Mouse (Mus musculus) lung, adult 18-20 months (tissue): ENCODE results near the gene Kdr.
"Not testable (repeated sequence)": the region's sequence is repeated elsewhere in the genome, so short reads cannot be mapped to it uniquely, and the experiment has no call there.

Experiments
- DNase-seq, 2 experiments: peaks; one replicate each; pipeline ENCODE4 v3.0.0; 2022; ENCODE audit warnings: mixed read lengths in 2 of 2

Gene Kdr

DNA sequence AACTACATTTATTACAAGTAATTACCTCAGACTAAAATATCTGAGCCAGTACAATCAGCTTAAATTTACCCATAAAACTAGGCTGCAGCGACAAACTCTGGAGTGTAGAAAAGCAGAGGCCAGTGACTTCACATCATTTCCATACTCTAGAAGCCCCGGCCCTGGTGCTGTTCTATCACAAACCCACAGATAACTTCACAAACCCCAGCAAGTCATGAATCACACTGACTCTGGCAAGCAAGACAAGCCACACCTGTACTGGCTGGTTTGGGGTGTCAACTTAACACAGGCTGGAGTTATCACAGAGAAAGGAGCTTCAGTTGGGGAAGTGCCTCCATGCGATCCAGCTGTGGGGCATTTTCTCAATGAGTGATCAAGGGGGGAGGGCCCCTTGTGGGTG is 18.4 kb downstream of the Kdr start:
- no peak for DNase-seq

DNA sequence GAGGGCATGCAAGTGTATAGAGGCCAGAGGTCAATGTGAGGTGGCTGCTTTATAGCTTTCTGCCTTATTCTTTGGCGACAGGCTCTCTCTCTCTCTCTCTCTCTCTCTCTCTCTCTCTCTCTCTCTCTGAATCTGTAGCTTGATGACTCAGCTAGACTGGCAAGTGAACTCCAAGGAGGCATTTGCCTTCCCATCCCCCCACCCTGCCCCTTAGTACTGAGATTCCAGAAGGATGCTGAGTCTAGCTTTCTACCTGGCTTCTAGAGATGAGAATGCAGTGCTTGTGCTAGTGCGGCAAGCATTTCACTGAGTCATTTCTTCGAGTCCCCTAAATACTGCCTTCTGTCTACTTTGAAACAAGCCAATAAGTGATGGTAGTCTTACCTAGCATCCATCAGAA is 21.7 kb downstream of the Kdr start:
- DNase-seq: no peak

DNA sequence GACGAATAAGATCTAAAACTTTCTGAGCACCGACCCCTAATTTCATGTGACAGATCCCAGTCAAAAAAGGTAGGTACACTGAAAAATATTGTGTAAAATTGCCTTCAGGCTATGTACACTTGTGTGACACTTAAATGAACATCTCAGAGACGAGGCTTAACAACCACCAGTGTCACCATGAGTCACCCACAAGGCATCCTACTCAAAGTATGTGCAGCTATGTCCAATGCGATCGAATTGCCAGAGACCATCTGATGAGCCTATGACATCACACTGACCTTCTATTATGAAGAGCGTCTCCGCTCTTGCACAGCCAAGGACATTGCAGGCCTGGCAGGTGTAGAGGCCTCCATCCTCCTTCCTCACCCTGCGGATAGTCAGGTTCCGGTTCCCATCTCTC is 22.4 kb downstream of the Kdr start:
- no peak for DNase-seq

DNA sequence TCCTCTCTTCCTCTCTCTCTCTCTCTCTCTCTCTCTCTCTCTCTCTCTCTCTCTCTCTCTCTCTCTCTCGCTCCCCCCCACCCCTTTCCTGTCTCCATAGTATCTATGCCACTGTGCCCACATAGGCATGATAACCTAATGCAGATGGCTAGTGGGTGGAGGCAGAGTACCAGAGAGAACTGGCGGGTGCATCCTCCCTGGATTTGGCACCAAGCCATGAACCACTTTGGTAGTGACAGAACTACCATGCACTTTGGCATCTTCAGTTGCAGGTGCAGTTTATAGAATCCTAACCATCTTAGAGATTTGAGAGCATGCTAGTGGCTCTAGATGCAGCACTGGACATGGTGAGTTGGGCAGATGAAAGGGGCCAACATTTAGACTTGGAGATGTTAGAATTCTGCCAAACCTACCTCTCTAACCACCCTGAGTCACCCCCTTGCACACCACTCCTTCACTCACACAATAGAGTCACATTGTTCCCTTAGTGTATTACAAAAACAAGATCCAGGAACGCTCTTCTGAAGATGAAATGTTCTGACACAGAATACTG is 23.4 kb downstream of the Kdr start:
- DNase-seq: no peak

DNA sequence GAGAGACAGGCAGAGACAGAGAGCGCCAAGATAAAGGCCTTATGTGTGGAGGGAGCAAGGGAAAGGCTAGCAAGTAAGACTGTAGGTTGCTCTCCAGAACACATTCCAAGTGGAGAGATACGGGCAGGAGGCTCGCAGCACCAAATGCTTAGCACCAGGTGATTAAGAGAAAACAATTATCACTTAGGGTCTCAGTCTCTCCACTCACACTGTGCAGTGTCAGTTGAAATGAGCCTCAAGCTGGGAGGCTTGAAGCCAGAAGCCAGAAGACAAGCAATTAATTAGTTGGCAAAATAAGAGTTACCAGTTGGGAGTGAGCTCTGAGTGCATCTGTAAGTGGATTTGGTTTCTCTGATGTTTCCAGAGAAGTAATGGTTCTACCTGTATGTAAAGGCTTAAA is 24.0 kb downstream of the Kdr start:
- DNase-seq: no peak

DNA sequence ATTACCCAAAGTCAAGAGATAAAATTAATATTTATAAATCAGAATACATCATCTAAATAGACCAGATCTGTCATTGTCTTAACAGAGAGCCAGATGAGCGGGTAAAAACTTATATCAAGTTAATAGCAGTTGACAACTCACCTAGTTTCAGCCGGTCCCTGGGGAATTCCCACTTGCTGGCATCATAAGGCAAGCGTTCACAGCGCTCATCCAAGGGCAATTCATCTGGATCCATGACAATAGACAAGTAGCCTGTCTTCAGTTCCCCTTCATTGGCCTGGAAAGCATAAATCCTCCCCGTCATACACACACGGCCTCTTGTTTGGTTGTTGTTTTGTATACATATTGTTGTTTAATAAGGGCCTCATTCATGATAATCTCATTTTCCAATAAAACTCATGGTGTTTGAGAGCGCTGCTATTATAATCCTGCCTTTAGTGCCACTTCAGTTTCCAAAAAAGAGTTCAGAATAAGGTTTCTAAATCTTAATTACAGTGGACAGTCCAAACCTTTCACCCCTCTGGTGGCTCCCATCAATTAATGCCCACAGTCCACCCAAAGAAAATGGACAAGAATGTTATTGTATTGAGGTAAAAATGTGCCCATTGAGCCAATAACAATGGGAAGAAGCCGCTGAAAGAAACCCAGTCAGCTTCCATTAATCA is 26.0 kb downstream of the Kdr start:
- no peak for DNase-seq

DNA sequence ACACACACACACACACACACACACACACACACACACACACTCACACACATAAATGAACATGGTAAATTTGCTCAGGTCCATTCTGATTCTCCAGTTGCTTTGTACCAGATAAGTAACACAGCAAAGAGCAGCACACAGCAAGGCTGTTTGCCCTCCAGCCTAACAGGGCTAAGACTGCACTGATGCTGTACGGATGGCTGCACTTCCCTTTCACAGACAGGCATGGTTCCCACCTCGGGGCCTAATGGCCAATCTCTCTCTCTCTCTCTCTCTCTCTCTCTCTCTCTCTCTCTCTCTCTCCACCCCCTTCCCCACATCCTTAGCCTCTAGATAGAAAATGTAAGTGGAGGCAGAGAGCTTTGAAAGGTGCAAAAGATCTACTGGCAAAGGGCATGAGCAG is 27.4 kb downstream of the Kdr start:
- DNase-seq: no peak

DNA sequence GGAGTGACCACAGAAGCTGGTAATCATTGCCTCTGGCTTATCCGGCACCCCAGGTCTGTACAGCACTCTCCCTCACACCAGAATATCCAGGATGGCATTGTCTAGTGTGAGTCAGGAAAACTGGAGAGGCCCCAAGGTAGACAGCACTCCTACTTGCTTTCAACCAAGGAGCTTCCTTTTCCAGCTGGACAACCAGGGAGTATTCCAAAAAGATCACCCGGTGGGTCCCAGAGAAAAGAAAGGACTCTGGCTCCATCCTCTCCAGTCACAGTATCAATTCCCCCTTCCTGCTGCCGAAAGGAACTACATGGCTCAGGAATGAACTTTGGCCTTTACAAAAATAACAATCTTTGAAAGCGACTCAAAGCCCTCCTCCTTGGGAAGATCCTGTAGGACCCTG is 32.9 kb downstream of the Kdr start:
- no peak for DNase-seq

DNA sequence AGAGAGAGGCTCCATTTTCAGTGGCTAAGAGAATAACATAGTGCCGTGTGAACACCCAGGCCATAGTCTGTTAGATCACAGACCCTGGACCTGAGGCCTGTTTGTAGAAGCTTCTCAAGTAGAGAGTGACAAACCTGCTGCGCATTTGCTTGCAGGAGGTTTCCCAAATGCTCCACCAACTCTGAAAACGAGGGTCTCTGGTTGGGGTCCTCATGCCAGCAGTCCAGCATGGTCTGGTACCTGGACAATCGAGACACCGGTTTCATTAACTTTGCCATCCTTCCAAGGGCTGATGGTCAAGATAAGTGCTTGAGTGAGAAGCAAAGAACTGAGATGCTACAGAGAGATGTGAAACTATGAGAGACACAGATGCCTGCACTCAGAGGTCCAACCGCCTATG is 35.0 kb downstream of the Kdr start:
- no peak for DNase-seq

DNA sequence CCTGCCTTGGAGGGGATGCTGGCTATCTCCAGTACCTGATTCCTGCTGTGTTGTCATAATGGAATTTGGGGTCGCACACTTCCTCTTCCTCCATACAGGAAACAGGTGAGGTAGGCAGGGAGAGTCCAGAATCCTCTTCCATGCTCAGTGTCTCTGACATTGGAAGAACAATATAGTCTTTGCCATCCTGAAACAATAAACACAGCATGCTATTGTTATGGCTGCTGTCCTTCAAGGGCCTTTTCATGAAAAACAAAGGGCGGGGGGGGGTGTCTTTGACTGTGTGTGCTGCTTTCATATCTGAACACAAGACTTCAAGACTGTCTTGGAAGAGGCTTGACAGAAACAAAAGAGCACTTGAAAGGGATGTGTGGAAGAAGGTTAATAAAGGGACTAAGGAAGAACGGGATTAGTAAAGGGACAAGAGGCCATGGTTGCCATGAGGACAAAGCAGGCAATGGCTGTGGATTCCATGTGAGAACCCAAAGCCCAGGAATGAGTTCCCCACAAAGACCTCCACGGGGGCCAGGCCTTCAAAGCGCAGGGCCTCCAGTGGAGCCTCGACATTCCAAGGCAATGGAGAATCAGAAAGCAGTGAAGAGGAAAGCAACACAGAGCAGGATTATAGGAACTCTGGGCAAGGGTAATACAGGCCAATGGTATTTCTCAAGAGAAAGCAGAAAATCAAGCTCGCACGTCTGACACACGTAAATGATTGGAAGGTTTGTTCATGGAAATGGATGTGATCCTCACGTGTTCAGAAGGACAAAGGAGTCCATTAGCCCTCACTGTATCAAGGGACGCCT is 36.3 kb downstream of the Kdr start:
- DNase-seq: no peak

DNA sequence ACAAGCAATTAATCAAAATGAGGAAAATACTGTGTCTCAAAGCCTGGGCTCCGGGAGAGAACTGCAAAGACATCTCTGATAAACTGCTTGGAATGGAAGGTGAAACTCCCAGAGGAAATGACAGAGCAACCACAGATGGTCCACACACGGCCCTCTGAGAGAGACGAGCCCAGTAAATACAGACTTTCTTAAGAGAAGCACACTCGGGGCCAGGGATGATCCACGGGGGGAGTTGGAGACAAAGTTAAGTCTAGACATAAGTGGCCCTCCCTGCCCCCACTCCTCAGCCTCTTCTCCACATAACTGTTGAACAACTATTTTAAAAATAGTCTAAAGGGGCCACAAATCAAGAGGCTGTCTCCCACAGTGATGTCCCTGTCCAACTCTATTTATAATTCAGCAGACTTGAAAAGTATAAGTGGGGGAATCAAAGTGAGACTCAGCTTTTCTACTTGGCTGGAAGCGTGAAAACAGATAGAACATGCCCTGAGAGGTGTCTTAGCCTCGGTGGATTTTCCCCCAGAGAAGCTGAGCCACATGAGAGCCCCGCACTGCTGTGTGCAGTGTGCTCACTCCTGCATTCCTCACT is 39.0 kb downstream of the Kdr start:
- no peak for DNase-seq

DNA sequence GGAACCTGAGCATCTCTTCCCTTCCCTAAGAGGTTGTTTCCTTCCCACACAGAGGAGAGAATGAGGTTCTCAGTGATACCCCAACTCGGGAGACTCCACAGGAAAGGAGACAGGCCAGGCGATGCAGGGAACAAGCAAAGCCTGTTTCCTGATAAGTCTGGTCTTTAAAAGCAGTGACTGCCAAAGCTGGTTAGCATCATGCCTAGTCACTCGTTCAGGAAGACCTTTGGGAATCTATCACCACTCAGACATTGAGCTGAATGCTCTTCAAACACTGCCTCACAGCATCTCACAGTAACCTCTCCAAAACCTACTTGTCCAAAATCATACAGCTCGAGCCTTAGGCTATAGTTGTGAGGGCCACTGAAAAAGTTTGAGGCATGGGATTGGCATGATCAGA is 40.2 kb downstream of the Kdr start:
- DNase-seq: no peak

DNA sequence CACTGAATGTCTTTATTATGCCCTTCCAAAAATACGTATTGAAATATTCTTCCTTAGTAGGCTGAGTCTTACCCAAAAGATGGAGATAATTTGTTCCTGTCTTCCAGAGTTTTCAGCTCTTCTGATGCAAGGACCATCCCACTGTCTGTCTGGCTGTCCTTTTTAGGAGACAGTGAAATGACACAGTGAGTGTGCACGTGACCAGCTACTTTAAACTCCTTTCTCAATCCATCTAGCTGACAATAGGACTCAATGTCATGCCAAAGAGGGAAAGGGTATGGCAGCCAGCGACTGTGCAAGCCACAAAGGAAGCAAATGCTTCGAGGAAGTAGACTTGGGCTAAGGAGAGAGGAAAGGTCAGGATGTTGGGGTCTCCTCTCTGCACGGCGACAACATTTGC is 42.0 kb downstream of the Kdr start:
- no peak for DNase-seq

DNA sequence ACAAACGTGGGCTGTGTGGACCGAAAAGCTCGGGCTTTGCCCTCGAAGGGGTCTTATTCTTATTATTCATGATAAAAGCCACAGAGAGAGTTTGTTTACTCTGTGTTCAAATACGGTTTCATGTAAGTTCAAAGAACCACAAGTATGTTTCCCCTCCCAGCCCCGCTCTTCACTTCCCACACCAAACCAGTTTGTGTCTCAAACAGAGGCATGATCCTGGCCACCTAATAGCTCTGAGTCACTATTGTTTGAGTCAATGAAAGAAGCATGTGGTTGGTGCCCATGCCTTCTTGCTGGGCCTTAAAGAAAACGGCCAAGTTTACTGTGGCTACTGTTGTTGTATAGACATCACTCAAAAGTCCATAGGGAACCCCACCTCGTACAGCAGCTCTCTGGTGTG is 43.0 kb downstream of the Kdr start:
- DNase-seq: no peak

DNA sequence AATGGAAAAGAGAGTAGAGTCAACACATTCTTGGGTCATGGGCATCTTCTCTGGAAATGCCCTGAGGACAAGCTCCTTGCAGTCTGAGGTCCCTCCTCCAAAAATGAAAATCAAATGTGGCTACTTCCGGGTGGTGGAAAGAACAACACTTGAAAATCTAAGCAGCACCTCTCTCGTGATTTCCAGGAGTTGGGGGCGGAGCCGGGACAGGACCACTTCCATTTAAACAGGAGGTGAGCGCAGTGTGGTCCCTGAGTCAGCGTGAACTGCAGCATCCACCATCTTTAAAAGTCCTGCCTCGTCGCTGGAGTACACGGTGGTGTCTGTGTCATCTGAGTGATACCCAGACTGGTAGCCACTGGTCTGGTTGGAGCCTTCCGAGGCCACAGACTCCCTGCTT is 44.1 kb downstream of the Kdr start:
- no peak for DNase-seq

DNA sequence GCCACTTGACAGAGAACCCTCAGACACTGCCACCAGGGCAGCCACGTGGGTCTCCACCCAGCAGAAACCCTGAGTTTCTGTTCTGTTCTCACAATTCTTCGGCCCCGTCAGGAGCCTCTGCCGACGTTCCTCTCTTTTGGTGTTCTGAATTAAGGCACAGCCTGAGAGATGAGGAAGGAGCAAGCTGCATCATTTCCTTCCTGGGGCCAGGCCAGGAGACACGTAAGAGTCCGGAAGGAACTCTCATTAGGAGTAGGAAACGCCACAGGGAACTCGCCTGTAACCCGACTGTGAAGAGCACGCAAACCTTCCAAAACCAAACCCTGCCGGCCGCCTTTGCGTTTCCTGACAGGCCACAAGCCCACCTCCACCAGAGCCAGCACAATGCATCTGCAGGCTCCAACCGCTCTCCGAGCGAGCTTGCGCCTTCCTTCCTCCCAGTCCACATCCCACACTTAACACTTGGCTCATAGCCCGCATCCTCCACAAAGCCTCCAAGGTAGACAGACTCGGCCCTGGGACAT is 44.7 kb downstream of the Kdr start:
- DNase-seq: peak; percentile 87 to 89

DNA sequence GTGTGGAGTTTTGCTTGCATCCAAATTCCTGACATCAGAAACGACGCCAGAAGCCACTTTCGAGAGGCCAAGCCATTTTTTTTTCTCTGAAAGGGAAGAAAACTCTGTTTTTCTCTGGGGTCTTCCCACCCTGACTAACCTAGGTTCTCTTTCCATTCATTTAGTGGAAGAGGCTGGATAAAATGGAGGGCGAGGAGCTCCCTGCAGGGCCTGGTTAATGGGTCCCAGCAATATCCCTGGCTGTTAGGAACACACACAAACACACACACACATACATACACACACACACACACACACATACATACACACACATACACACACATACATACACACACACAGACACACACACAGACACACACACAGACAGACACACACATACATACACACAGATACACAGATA is 46.8 kb downstream of the Kdr start:
- not testable (repeated sequence) for DNase-seq

DNA sequence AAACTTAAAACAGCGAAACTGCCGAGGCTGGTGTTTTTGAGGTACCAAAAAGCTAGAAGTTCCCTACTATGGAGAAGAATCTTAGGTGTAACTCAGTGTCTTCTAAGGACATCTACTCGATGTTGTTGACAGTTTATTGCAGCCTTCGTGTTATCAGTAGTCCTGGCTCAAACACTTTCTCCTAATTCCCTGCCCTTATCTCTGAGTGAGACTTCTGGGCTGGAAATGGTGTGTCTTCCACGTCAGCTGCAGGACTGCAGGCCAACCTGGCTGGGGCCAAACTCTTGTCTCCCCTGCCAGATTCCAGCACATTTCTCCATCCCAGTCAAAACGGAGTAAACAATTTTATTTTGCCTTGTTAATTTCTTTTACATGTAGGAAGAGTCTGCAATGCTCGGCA is 48.3 kb downstream of the Kdr start:
- DNase-seq: no peak

DNA sequence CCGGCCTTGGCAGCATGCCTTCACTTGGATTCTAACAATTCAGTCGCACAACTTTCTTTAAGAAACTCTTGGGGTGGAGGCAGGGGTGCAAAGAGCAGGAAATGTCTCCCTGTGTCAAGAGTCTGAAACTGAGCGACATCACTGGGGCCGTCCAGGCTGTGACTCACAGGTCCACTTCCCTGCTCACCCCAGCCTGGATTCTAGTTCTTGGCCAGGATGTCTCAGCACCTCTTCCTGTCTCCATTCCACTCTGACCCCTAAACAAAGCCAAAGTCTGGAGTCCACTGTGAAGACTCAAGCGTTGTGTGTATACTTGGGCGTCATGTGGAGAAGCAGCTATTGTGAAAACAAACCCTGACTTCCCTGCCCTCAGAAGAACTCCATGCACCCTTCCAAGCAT is 55.6 kb downstream of the Kdr start:
- DNase-seq: peak; percentile 44 to 67

DNA sequence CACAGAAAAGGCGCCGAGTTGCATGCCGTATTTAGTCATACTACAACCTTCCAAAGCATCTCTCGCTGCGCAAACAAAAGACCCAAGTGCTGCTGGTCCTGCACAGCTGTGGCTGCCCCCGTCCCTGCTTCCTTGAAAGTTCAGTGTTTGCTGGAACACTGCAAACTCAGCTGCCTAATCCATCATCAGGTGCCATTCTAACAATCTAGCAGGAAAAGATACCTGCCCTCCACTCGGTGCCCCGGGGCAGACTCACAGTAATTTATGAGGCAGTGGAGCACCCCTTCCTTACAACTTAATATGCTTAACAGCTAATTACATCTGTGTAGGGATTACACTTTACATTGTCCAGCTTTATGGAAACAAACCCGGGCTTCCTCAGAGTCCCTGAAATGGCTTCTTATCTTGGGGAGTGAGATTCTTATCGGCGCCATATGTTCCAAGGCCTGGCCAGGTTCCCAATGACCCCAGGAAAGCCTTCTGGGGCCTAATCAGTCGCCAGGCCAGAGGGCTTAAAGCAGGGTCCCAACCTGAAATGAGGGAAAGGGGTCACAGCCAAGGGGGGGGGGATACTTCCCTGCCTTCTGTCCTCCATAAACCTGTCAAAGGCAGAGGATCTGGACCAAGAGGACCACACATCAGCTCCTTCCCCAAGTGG is 56.4 kb downstream of the Kdr start:
- no peak for DNase-seq

DNA sequence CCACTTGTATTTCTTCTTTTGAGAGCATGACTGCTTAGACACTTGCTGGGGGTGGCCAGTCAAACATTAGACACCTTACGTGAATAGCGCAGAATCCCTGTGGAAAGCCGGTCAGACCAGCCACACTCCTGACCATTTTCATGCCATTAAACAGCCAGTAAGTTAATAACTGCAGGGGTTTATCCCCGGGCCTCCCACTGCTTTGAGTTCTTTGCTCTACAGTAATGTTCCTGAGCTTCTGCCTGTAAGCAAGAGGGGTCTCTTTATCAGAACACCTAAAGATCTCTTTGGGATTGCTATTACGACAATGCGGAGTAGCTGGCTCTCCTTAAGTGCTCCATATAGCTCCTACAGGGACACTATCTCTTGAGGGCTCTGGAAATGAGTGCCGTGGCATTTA is 58.7 kb downstream of the Kdr start:
- no peak for DNase-seq

DNA sequence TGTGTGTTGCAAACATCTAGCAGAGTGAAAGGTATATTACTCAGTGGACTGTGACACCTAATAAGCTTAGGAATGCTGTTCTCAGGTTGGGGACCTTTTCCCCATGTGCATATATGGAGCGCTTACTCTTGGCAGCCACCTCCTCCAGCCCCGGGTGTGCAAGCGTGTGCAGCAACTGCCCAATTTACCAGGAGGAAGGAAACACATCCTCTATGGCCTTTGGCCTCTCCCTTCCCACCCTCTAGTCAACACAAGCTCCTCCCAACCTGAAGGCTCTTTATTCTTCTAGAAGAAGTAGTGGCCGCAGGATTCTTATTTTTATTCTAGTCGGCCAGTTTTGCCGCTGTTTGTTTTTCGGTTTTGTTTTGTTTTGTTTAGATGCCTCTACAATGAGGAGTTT is 60.1 kb downstream of the Kdr start:
- DNase-seq: peak in 1 of 2 experiments; percentile 23

DNA sequence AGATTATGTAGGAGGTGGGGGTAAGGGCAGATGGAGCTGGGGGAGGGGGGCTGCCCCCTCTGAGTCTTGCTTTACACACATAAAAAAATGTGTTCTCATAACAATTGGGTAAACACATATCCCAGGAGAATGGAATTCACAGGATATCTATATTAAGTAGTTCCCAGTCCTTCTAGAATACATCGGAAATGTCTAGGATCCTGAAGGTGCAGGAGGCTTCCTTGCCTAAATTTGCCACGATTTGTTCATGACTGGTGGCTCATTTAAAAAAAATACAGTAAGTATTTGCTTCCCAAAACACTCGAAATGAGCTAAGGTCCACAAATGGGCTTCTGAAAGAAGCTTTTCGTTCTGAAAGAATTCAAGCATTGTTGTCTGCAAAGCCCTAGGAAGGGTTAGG is 61.0 kb downstream of the Kdr start:
- DNase-seq: no peak
